9 mouse cellular contexts compared by ENCODE assay signal in genomic region chr4:97575447-97575846, GRCm38 (mm10).
A peak's percentile ranks its signal among the peaks of the same experiment; 100 is the strongest.
DNase-seq lines count a peak whose midpoint lies in the region; ATAC-seq lines count a peak whose summit lies in the region.
"Had no signal": no experiment of that assay in that cellular context is flagged by ENCODE, and none has a peak within 500 bp of the region (broad histone marks: within the 10 kb centered on the region; RNA-seq: fewer than 3 reads in every experiment).

No protein-coding gene starts in this region.

- H3K4me2 ChIP-seq in forebrain, embryonic 16.5 days (ENCODE audit: low read length) = no peak overlapping the region
- H3K4me2 ChIP-seq in kidney, embryonic 15.5 days = no peak overlapping the region
- H3K4me2 ChIP-seq: liver, embryonic 13.5 days had no signal

- H3K27ac ChIP-seq in forebrain, embryonic 16.5 days (ENCODE audit: low read length) = peak overlapping the region; percentile 61
- H3K27ac ChIP-seq in kidney, embryonic 15.5 days = no peak overlapping the region
- H3K27ac ChIP-seq: liver, embryonic 13.5 days had no signal

- whole genome bisulfite sequencing in forebrain, embryonic 16.5 days = 24% methylated on average over 5 of the region's 5 CpGs
- 45% methylated on average over 5 of the region's 5 CpGs for whole genome bisulfite sequencing in kidney, embryonic 15.5 days

- no peaks in the 10 kb centered on the region for H3K27me3 ChIP-seq in forebrain, embryonic 16.5 days (replicated peaks; ENCODE audit: control insufficient read depth, insufficient read depth, low read length)
- no peaks in the 10 kb centered on the region for H3K27me3 ChIP-seq in kidney, embryonic 15.5 days
- H3K27me3 ChIP-seq: liver, embryonic 13.5 days had no signal

- intact Hi-C loops in left cerebral cortex, postnatal 36 days (cut with DNase I) = no loop called here

- peak; percentile 94 for ATAC-seq in forebrain, embryonic 16.5 days
- no peak for ATAC-seq in kidney, embryonic 15.5 days (replicated peaks; ENCODE audit: low FRiP score)

- DNase-seq in layer of hippocampus, adult 18-20 months (ENCODE audit: low spot score in 2 of 2) = peak; percentile 58 to 81
- DNase-seq in layer of hippocampus, adult 9-10 months (ENCODE audit: low spot score) = no peak
- peak; percentile 33 to 51 for DNase-seq in left cerebral cortex, postnatal 36 days (ENCODE audit: low spot score in 2 of 2)
- peak; percentile 44 for DNase-seq in right cerebral cortex, postnatal 4 days
- DNase-seq in kidney, adult 18-20 months = no peak
- no peak for DNase-seq in testis, postnatal 10 days (ENCODE audit: low spot score)
- DNase-seq: liver, embryonic 13.5 days had no signal

- H3K4me3 ChIP-seq in forebrain, embryonic 16.5 days (replicated peaks; ENCODE audit: low read length) = no peak overlapping the region
- no peak overlapping the region for H3K4me3 ChIP-seq in kidney, embryonic 15.5 days (replicated peaks)
- H3K4me3 ChIP-seq: liver, embryonic 13.5 days had no signal

- H3K9ac ChIP-seq in forebrain, embryonic 16.5 days (replicated peaks; ENCODE audit: low read depth, low read length) = no peak overlapping the region
- no peak overlapping the region for H3K9ac ChIP-seq in kidney, embryonic 15.5 days
- H3K9ac ChIP-seq: liver, embryonic 13.5 days had no signal

- no peaks in the 10 kb centered on the region for H3K9me3 ChIP-seq in forebrain, embryonic 16.5 days (ENCODE audit: control insufficient read depth, low read length)
- H3K9me3 ChIP-seq in kidney, embryonic 15.5 days (replicated peaks) = no peaks in the 10 kb centered on the region
- H3K9me3 ChIP-seq: liver, embryonic 13.5 days had no signal

- peaks cover 33% of the 10 kb centered on the region for H3K4me1 ChIP-seq in forebrain, embryonic 16.5 days (replicated peaks; ENCODE audit: control insufficient read depth, insufficient read depth, low read length)
- H3K4me1 ChIP-seq in kidney, embryonic 15.5 days = no peaks in the 10 kb centered on the region
- H3K4me1 ChIP-seq: liver, embryonic 13.5 days had no signal

- no peaks in the 10 kb centered on the region for H3K36me3 ChIP-seq in forebrain, embryonic 16.5 days (ENCODE audit: control insufficient read depth, insufficient read depth)
- no peaks in the 10 kb centered on the region for H3K36me3 ChIP-seq in kidney, embryonic 15.5 days
- H3K36me3 ChIP-seq: liver, embryonic 13.5 days had no signal

Comparison
In these comparisons a context has a peak if more than half of its experiments do, and no peak if none do; other contexts are left out.
1. DNase-seq: peak in layer of hippocampus, adult 18-20 months (2 of 2), left cerebral cortex, postnatal 36 days (2 of 2) and right cerebral cortex, postnatal 4 days (single experiment); none in layer of hippocampus, adult 9-10 months (single experiment), kidney, adult 18-20 months (single experiment) and testis, postnatal 10 days (single experiment).